Mouse (Mus musculus) CH12.LX (cell line): Measurements from ENCODE around the gene Prrt2.

ENCODE experiments used
- CTCF ChIP-seq, 2 experiments: IDR thresholded peaks in 1 of 2; conservative IDR thresholded peaks in 1 of 2; 2 replicates each; pipeline ENCODE4 v1.5.1; 2011 to 2012; ENCODE audit warnings: low read depth in 2 of 2, low read length in 2 of 2, improper control_type of control experiment in 1 of 2, inconsistent platforms in 1 of 2, mild to moderate bottlenecking in 1 of 2, moderate library complexity in 1 of 2
- E2F4 ChIP-seq: IDR thresholded peaks from 2 replicates; pipeline ENCODE4 v1.6.1; 2011; ENCODE audit warnings: low read depth, low read length, improper control_type of control experiment; ENCODE audit not compliant: insufficient replicate concordance
- EP300 ChIP-seq: IDR thresholded peaks from 2 replicates; pipeline ENCODE4 v1.6.1; 2011; ENCODE audit warnings: low read length, improper control_type of control experiment
- POLR2A ChIP-seq: IDR thresholded peaks from 2 replicates; pipeline ENCODE4 v1.6.1; 2011; ENCODE audit warnings: low read depth, mild to moderate bottlenecking, improper control_type of control experiment, low read length
- RAD21 ChIP-seq: IDR thresholded peaks from 2 replicates; pipeline ENCODE4 v1.6.1; 2011; ENCODE audit warnings: low read depth, mild to moderate bottlenecking, low read length, improper control_type of control experiment, moderate library complexity
- TCF12 ChIP-seq: IDR thresholded peaks from 2 replicates; pipeline ENCODE4 v1.6.1; 2014; ENCODE audit warnings: low read depth, mild to moderate bottlenecking, inconsistent platforms, low read length, improper control_type of control experiment
- USF2 ChIP-seq: conservative IDR thresholded peaks from 2 replicates; pipeline ENCODE4 v1.6.1; 2011; ENCODE audit warnings: low read depth, low read length, improper control_type of control experiment
- ZNF384 ChIP-seq: IDR thresholded peaks from 2 replicates; pipeline ENCODE4 v1.6.1; 2012; ENCODE audit warnings: low read depth, low read length, improper control_type of control experiment, inconsistent platforms

GRCm38 (mm10) chr7:126981601-126982000, 39.4 kb downstream of the Prrt2 start:
- TF ChIP-seq POLR2A (no peak), CTCF (conservative IDR thresholded peaks at IDR 0.05 in 1 of 2, IDR thresholded peaks at IDR 0.05 in 1 of 2; ENCODE audit: low read depth in 2 of 2, low read length in 2 of 2) (no peak), TCF12 (no peak), E2F4 (no peak), EP300 (no peak), USF2 (no peak), RAD21 (no peak), ZNF384 (no peak)
